Mouse (Mus musculus): ENCODE measurements around the gene Uqcr11.

The Uqcr11 gene

DNA sequence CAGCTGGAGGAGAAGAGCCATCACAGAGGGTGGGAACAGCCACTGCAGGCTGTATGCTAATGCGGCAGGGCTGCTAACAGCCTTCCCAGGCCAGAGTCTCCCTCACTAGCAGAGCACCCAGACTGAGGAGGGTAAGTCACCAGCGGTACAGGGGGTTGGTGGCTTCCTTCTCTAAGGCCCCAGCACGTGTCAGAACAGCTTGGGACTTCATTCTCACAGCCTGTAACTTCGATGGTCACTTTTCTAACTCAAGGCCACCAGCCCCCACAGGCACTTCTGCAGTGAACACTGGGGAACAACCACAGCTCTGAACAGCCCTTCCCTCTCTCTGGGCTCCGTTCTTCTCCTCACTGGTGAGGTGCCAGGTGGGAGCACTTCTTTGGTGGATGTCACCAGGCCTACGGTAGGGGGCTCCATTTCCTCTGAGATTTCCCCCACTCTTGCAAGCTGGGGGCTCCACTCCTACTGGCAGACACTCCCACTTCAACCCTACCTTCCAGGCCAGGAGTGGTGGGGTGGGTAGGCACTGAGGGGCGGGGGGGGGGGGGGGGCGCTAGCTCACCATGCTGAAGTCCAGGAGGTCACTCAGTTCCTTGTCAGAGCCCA lies 23.8 kb upstream of the Uqcr11 start:
- no peak for DNase-seq

DNA sequence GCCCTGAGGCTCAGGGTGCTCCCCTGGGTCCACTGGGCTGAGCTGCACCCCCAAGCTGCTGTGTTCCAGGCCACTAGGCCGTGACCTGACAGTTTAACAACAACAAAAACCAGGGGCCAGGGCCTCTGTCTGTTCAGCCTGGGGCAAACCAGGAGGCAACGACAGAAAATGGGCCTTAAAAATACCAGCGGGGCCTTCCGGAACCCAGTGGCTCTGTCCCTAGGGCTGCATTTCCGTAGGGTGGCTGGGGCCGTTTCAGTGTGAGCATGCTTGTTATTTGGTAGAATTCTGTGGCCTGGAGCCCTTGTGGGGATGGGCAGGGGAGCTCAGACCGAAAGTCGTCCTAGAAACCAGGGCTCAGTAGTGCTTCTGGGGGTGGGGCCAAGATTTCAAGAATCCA lies 23.2 kb upstream of the Uqcr11 start:
- no peak for DNase-seq

DNA sequence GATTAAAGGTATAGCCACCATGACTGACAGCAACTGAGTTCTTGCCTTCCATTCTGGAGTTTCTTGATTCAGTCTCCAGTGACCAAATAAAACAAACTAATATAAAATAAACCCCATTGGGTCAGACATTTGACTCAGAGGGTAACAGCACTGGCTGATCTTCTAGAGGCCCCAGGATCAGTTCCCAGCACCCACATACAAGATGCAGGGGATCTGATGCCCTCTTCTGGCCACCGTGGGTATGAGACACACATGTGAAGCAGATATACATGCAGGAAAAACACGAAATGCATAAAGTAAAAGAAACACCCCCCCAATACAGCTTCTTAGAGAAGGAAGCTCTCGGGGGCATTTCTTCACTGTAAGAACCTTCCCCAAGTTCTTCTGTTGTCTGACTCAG lies 18.4 kb upstream of the Uqcr11 start:
- no peak for DNase-seq

DNA sequence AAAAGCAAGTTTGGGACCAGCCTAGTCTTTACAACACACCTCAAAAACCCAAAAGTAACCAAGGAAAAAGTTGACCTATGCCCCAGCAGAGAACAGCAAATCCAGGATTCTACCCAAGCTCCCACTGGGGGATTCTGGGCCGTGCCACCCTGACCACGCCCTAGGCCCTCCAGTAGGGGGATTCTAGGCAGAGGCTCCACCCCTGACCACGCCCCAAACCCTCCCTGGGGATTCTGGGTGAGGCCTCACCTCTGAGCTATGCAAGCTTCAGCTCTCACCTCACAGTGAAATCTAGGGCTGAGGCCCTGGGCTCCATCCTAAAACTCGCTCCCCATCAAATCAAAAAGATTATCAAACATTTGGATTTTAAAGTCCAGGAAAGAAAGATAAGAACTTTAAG lies 16.9 kb upstream of the Uqcr11 start:
- peak; percentile 51 for DNase-seq

DNA sequence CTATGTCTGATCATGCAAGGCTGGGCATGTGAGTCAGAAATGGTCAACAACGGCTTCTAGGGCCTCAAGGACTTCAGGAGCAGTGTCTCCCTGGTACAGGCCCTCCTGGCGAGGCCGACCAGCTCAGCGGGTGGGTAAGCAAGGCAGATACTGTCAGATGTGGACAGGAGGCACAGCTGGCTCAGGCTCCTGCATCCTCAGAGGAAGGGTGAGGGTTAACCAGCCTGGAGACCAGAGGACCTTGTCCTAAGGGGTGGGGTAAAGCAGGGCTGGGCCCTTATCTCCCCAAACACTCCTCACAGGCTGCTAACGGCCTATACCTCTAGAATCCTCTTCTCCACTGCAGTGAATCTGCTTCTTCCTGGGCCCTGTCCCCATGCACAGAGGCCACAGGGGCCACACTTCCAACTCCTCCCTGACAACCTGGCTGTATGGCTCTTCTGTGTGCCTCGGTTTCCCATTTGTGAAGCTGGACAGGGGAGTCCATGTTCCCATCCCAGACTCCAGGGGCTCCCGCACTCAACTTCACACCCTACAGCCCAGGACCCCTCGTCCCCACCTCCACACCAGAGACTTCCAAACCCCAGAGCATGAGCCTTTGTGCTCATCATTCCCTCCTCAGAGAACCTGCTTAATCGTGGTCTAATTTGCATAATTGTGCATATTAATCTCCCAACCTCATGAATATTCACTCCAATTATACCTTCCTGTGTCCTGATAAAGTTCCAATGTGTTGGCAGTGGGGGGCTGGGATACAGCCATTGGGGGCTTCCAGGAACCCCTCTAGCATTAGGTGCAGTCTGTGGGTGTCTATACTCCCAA lies 15.2 kb upstream of the Uqcr11 start:
- DNase-seq: no peak

DNA sequence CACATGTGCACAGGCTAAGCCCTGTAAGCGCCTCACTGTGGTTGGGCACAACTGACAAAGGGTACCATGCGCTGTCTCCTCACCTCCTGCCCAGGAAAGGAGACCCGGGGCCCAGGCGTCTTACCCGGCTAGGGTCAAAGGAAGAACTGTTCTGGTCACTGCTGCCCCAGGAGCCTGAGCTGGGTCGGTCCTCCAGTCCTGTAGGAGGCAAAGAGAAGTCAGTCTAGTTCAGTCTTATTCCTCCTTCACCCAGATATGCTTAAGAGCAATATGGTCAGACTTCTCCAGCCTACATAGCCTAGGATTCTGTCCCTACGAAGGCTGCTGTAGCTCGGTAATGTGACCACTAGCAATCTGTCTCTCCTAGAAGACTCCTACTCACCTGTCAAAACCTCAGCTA lies 14.6 kb upstream of the Uqcr11 start:
- no peak for DNase-seq

DNA sequence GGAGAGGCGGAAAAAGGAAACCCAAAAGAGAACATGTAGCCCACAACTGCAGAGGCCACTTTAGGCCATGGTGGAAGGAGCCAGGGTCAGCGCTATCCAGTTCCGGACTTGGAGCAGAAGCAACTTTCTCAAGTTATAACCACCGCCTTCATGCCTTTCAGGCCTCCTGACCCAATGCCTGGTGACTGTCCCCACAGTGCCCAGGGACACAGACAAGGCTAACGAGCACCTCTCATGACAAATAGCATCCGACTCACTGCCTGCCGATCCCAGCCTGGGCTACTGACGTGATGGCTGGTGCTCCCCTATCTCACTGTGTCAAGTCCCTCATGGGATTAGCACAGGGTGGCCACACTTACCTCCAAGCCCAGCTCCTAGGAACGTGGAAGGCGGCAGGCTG lies 14.1 kb upstream of the Uqcr11 start:
- DNase-seq: no peak

DNA sequence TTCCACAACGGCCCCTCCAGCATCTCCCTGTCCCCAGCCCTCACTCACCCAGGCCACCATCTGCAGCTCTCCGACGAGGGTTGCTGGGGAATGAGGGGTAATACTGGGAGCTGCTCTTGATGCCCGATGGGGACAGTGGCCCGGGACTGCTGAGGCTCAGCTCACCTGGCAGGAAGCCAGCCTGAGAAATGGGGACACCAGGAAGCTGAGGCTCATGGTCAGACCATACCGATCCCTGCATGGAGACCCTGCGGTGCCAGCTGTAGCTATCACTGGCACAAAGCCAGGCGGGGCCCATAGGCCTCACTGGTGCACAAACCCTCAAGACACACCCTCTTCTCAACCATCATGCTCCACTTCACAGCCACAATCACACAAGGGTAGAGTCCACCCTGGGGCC lies 12.8 kb upstream of the Uqcr11 start:
- DNase-seq: peak; percentile 92

DNA sequence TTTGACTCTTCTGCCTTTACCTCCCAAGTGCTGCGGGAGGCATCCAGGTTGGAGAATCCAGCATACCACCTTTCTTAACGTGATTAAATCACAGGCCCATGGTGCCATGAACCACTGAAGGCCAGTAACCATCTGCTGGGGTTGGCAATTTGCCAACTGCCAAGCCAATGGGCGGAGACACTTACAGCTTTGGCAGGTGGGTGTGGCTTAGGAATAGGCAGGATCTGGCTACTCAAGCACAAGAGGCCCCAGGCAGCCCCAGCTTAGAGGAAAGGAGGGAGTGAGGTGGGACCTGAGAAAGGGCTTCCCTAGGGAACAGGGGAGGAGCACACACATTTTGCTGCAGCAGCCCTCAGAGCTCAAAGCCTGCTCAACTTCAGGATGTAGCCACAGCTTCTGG lies 11.7 kb upstream of the Uqcr11 start:
- DNase-seq: peak; percentile 96

DNA sequence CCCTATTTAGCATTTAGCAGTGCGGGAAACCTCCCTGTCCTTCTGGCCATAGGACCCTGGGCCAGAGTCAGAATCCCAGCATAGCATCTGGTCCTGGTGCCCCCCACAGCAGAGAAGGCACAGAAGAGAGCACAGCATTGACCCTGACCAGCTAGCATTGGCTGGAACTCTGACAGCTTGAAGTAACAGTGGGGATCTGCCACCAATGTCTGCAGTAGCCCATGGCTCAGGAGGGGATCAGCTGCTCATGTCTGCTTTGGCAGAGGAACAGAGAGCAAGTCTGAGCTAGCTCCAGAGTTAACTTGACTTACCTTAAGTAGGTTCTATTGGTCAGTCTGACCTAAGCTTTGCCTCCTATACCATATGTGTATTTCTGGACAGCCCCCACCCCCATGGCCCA lies 11.2 kb upstream of the Uqcr11 start:
- DNase-seq: no peak

DNA sequence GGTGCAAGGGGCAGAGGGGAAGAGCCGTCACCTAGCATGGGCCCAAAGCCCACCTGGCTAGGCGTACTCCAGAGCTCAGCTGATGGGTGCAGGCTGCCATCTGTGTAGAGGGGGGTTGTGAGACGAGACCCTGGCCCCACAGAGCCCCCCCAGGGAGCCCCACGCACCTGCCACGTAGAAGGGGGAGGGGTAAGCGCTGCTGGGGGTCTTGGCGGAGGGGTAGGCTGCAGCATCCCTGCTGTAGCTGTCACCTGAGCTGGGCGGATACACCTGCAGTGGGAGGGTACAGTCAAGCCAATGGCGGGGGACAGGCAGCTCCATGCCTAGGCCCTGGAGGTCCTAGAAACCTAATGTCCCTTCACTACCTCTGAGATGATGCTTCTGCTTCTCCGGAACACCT lies 10.7 kb upstream of the Uqcr11 start:
- no peak for DNase-seq

DNA sequence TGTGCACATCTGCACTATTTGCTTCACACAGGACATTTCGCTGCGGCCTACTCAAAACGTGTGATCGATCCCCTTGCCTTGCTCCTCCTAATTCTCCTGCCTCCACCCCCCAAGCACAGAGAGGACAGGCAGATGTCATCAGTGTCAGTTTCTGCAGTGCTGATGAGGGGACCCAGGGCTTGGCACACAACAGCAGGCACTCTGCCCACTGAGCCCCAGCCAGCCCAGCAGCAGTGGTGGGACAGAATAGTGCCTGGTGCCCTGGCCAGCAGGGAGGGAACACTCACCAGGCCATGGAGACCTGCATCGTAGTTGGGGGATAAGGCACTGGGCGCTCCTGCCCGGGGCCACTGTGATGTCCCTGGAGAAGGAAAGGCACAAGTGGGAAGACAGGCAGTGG lies 8.9 kb upstream of the Uqcr11 start:
- DNase-seq: no peak

DNA sequence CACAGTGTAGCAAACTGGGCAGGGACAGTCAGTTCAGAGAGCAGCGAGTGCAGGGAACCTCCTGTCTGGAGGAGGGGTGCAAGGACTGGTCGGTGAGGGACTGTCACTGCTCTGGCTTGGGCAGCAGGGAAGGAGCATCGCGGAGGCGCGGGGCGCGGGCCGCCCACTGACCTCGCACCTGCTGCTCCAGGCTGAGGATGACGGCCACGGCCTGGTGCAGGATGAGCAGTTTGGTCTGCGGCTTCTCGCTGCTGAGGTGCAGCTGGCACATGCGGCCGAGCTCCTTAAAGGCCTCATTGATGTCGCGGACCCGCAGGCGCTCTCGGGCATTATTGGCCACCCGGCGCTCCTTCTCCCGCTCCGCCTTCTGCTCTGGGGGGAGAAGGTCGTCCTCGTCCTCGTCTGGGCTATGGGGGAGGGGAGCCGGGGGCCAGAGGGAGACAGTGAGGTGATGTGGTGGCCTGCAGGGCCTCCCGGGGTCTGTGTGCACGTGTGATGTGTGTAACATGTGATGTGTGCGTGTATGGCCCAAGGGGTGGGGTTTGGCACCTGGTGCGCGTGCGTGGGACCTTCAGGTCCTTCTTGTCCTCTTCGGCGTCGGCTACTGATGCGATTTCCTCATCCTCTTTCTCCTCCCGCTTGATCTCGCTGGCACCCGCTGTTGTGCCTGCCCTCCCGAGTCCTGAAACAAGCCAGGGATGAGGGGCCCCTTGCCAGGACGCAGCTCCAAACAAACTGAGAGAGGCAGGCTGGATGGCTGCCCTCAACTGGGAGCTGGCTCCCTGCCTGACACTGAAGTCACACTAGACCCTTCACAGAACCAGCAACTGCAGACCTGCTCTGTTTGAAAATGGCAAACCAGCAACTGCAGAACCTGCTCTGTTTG lies 6.3 kb upstream of the Uqcr11 start:
- DNase-seq: no peak

DNA sequence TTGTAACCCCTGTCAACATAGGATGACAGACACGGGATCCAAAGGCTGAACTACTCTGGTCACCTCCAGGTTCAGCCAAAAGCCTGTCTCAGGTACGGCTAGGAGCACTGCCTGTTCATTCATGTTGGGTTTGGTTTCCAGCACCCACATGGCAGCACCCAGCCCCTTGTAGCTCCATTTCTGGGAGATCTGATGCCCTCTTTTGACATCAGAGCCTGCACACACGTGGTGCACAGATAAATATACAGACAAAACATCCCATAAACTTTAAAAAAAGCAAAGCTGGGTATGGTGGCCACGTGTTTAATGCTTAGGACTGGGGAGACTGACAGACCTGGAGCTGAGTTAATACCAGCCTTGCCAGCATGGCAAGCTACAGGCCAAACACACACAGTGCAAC lies 1.3 kb upstream of the Uqcr11 start:
- no peak for DNase-seq

DNA sequence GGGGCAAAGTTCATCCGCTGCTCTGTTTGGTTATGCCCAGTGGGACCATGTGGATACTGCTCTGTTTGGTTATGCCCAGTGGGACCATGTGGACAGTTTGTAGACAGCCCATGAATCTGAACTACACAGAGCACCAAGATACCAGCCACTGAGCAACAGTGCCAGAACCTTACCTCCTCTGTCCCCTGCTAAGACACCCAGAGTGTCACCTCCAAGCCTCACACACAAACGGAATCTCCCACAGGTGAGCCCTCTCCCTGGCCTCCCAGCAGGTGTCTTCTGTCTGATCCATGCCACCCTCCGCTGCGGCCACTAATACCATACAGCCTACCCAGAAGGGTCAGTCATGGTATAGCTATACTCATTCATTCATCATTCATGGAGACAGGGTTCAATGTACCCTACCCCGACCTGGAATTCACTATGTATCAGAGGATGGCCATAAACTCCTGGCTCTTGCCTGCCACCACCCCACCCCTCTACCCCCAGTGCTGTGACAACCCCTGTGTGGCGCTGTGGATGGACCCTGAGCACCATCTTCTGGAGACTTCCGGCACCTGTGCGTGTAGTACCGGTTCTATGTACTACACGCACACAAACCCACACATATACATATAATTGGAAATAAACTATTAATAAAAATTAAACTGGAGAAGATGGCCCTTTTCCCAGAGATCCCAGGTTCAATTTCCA lies 1.0 kb downstream of the Uqcr11 start:
- no peak for DNase-seq

DNA sequence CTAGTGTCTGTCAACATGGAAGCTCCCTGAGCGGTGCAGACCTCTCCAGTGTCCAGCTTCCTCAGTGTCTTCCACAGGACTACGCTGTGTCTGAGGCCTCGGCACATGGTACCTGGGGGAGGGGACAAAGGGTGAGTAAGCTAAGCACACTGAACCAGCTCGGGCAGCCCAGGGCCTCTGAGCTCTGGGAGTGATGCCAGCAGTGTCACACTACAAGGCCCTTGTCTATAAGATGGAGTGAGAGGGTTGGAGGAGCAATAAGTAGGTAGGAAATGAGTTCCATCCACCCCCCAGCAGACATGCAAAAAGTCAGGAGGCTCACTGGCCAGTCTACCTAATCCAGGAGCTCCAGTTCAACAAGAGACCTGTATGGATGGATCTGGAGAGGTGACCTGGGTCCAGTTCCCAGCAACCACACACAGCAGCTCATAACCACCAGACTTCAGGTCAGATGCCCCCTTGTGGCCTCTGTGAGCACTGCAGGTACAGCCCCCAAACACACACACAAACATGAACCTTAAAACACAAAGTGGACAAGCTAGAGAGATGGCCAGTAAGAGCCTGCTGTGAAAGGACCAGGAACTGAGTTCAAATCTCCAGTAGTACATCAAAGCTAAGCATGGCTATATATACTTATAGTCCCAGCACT lies 3.5 kb downstream of the Uqcr11 start:
- peak; percentile 20 for DNase-seq

DNA sequence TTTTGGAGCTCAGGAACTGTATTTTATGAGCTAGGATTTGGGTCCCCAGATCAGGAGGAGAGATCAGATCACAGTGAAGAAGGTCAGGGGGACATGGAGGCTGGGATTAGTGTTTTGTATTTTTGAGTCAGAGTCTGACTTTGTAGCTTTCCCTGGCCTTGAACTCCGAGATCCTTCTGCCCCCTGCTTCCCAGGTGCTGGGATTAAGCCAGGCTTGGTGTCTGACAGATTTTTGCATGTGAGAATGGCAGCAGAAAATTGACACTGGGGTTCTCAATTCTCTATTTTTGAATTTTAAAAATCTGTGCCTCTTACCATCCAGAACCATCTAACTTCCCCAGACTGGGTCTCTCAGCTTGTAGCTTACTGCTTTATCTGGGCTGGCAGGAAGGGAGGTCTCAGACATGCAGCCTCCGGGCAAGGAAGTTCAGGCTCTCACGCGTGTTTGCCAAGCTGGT lies 5.9 kb downstream of the Uqcr11 start:
- no peak for DNase-seq

DNA sequence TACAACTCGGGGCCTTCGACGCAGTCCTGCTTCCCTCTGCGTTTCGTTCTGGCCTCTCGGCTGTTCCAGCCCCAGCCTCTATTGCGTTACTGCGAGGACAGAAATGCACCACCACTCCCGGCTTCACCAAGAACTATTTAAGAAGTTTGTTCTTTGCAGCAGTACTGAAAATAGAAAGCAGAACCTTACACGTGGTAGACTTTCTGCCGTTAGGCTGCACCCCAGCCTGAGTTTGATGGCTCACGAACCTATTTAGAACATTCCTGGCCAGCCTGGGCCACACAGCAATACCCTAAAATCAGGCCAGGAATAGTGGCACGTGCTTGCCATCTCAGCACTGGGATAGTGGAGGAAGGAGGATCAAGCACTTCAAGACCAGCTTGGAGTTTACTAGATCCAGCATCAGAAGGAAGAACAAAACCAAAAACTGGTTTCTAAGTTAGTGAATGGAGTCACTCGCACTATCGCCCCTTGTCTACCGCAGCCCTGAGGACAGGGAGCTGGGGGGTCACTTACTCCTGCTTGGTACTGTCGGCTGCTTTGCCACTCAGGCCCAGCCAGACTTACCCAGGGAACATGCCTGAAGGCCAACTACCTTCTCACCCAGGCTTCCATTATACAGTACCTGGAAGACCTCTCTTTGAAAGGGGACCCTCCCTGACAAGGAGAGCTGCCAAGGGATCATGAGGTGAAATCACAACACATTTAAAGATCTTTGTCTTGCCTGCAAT lies 6.5 kb downstream of the Uqcr11 start:
- DNase-seq: no peak

DNA sequence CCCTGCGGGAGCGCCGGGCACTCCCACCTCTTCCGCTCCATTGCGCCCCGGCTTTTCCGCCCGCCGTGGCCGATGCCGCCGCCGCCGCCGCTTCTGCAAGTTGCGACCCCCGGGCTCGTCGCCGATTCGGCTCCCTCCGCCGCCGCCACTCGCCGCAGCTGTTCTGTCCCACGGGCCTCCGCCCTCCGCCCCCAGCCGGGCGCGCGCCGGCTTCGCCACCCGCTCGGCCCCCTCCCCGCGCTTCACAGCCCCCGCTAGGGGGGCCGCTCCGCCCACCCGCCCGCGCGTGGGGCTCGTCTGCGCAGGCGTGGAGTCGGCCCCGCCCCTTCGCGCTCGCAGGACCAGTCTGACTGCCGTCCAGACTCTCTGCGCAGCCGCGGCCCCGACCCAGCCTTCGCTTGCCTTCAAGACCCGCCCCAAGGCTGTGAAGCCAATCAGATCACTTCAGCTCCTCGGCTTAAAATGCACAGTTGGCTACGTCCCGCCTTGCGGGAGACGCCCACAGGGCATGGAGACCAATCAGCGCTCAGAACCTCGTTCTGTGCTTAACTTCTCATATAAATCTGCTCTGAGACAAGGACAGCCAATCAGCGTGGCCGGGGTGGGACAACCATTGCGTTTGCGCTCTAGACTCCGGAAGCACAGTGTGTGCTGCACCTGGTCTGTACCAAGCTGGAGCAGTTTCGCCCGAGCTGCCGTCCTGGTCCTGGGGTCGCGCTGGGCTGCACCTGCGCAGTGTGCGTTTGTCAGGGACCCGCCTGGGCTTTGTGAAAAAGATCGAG lies 7.2 kb downstream of the Uqcr11 start, which contains the start of gene Mbd3:
Gene Mbd3 (minus strand): TSS at position 360 of the 782 bp plus-strand sequence.
- DNase-seq: peak; percentile 100

DNA sequence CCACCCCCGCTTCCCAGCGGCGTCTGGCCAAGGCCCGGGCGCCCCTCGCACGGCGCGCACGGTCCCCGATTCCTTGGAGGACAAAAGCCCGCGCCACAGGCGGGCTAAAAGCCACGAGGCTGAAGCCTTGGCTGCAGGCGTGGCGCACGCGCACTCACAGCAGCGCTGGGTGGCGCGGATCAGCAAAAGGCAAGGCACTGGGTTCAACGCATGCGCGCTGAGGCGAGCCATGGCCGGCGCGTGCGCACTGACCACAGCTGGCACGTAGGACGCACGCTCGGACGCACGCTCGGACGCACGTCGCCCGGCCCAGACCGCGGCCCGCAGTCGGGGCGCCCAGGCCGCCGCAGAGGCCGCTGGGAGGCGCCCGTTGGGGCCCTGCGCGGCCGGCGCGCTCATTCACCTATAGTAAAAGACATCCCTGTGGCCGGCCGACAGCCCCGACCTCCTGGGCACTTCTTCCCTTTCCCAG lies 7.9 kb downstream of the Uqcr11 start:
- peak; percentile 99 for DNase-seq

DNA sequence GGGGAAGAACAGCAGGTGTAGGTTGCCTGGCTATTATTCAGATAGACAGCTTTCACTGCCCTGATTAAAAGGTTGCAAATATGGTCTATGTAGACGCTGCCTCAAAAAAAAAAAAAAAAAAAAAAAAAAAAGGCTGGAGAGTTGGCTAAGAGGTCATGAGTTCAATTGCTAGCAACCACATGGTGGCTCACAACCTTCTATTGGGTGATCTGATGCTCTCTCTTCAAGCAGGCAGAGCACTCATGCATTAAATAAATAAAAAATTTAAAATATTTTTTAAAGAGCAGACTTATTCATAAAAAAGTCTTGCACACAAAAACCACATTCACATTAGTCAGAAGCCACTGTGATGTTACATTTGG lies 8.5 kb downstream of the Uqcr11 start:
- no peak for DNase-seq
